Mouse (Mus musculus) Muller cell, postnatal 12 days (primary cell): Measurements from ENCODE around the gene Lbx2.
A peak's percentile ranks its signal among the peaks of the same experiment; 100 is the strongest.

Experiments used
- DNase-seq: peaks from one replicate; pipeline ENCODE4 v3.0.0-alpha.2; 2015; ENCODE audit errors: inconsistent ontology term

Gene Lbx2

GRCm38 (mm10) chr6:83132176-83132919 lies 46.2 kb downstream of the Lbx2 start:
- no peak for DNase-seq

DNA sequence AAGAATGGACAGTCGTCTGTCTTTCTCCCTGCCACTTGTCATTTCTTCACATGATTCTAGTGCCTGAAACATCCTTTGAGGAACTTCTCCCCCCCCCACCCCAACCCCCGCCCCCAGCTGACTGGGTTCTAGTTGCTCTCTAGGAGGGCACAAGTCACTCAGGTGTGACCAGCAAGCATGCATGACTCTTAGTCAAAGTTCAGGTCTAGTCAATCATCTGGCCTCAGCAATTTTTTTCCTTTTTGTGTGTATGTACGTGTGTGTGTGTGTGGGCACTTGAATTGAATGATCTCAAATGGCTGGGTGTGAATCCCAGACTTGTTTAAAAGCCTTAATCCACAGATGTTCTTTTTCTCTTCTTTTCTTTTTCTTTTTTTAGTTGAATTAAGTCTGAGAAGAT lies 48.1 kb downstream of the Lbx2 start:
- no peak for DNase-seq

- no peak for DNase-seq
These were observed 48.9 kb downstream of the Lbx2 start, which contains the start of gene Rtkn for GRCm38 (mm10) chr6:83134951-83135513. Gene Rtkn, plus strand, starts transcription at chr6:83135463.

- no peak for DNase-seq
These were observed 49.5 kb downstream of the Lbx2 start for GRCm38 (mm10) chr6:83135571-83136161.

GRCm38 (mm10) chr6:83136291-83136880 lies 50.2 kb downstream of the Lbx2 start:
- peak; percentile 22 for DNase-seq

- peak; percentile 84 for DNase-seq
These were observed 50.9 kb downstream of the Lbx2 start for GRCm38 (mm10) chr6:83136881-83137575.

DNA sequence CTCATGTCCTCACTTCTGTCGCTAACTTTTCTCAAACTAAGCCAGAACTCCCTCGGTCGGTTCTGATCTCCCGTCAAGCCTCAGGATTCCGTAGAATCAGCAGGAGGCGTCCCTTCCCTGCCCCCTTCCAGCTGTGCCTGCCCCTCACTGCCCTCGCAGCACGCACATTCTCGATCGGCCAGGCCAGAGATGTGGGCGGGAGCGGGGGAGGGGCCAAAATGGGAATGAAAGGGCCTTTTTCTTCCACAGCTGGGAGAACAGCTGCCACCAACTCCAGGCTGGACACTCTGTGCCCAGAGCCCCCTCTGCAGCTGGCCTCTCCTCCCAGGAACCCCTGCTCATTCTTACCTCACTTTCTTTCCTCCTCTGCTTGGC lies 51.4 kb downstream of the Lbx2 start:
- DNase-seq: peak; percentile 84
